Comparison of ENCODE assay signal across 8 mouse cellular contexts in genomic region chr7:122459203-122459965, GRCm38 (mm10).
DNase-seq lines count a peak whose midpoint lies in the region; ATAC-seq and TF ChIP-seq lines count a peak whose summit lies in the region.

No protein-coding gene starts in this region.

- H3K4me3 ChIP-seq in cerebellum, adult 2 months (replicated peaks; ENCODE audit: insufficient read depth, low read depth, low read length): no peak overlapping the region
- H3K4me3 ChIP-seq in hindbrain, embryonic 14.5 days (replicated peaks; ENCODE audit: low read length): no peak overlapping the region

- WGBS in cerebellum, adult 2 months: 70% methylated on average over 9 of the region's 9 CpGs
- 77% methylated on average over 9 of the region's 9 CpGs for WGBS in hindbrain, embryonic 14.5 days

- no peaks in the 10 kb centered on the region for H3K27me3 ChIP-seq in cerebellum, adult 2 months (ENCODE audit: control insufficient read depth, insufficient read depth, low read length)
- H3K27me3 ChIP-seq in hindbrain, embryonic 14.5 days (ENCODE audit: control insufficient read depth, insufficient read depth, low read length): no peaks in the 10 kb centered on the region

- H3K36me3 ChIP-seq in hindbrain, embryonic 14.5 days (replicated peaks; ENCODE audit: control insufficient read depth, insufficient read depth): no peaks in the 10 kb centered on the region

- no peaks in the 10 kb centered on the region for H3K4me1 ChIP-seq in cerebellum, adult 2 months (ENCODE audit: control insufficient read depth, insufficient read depth, low read length)
- H3K4me1 ChIP-seq in hindbrain, embryonic 14.5 days (replicated peaks; ENCODE audit: control insufficient read depth, insufficient read depth, low read length): no peaks in the 10 kb centered on the region

- ATAC-seq in hindbrain, embryonic 14.5 days (ENCODE audit: low FRiP score): peak; percentile 77; the same call in 1 of the 2 replicates

- DNase-seq in Muller cell, postnatal 12 days (ENCODE audit: inconsistent ontology term): peak; percentile 65
- peak; percentile 75 to 90 for DNase-seq in cerebellum, adult 2 months
- peak; percentile 87 for DNase-seq in forelimb bud, embryonic 11.5 days (ENCODE audit: low read depth, low spot score)
- peak; percentile 98 for DNase-seq in hindbrain, embryonic 14.5 days (ENCODE audit: low spot score)
- DNase-seq in layer of hippocampus, postnatal 14 days (ENCODE audit: low spot score in 2 of 2): peak; percentile 83 to 86
- DNase-seq in lung, postnatal 25 days (ENCODE audit: low spot score): peak; percentile 73
- peak; percentile 97 for DNase-seq in retina, embryonic 14.5 days (ENCODE audit: low spot score)
- peak; percentile 76 to 85 for DNase-seq in thymus, postnatal 36 days

- no peak for TF ChIP-seq POLR2A in cerebellum, adult 2 months (IDR thresholded peaks at IDR 0.05; ENCODE audit: borderline replicate concordance, insufficient read depth, low read length)

- TF ChIP-seq CTCF in cerebellum, adult 2 months (IDR thresholded peaks at IDR 0.05; ENCODE audit: borderline replicate concordance, insufficient read depth, low read depth, low read length): peak; percentile 99

- H3K9ac ChIP-seq in hindbrain, embryonic 14.5 days: no peak overlapping the region

- no peak overlapping the region for H3K4me2 ChIP-seq in hindbrain, embryonic 14.5 days (replicated peaks)

- no peak overlapping the region for H3K27ac ChIP-seq in cerebellum, adult 2 months (ENCODE audit: insufficient read depth, low read length)
- H3K27ac ChIP-seq in hindbrain, embryonic 14.5 days: no peak overlapping the region

- H3K9me3 ChIP-seq in hindbrain, embryonic 14.5 days (ENCODE audit: control insufficient read depth, low read length): no peaks in the 10 kb centered on the region
